Mouse (Mus musculus) heart, embryonic 14.5 days (tissue): ENCODE measurements around the gene Ubxn2a. TPM values are rescaled to one million over a fixed set of nuclear protein-coding genes. Genes with fewer than 3 reads are reported as not detected.

Source experiments
- ATAC-seq: fragments of 200-750 bp; cut with Nextera tagmentation; 2 replicates; pipeline ENCODE4 v1.8.0; 2017; ENCODE audit warnings: low read depth, moderate TSS enrichment; ENCODE audit not compliant: insufficient number of reproducible peaks, insufficient read depth, low FRiP score
- H3K27ac ChIP-seq, 2 experiments: fragments of 200-500 bp in 1 of 2; fragments of 300-500 bp in 1 of 2; sonication (generic) in 1 of 2; replicated peaks in 1 of 2; 2 replicates each; pipeline ENCODE4 v1.5.1; 2012 to 2014; ENCODE audit warnings: low read depth in 2 of 2, low read length in 2 of 2, control low read depth in 1 of 2, mild to moderate bottlenecking in 1 of 2, mixed read lengths in 1 of 2; ENCODE audit not compliant: control insufficient read depth in 1 of 2, insufficient read depth in 1 of 2
- H3K27me3 ChIP-seq: fragments of 300-500 bp; sonication (generic); 2 replicates; pipeline ENCODE4 v1.6.1; 2014; ENCODE audit warnings: mild to moderate bottlenecking, low read length, control low read depth; ENCODE audit not compliant: control insufficient read depth, insufficient read depth
- H3K36me3 ChIP-seq: fragments of 300-500 bp; sonication (generic); 2 replicates; pipeline ENCODE4 v1.6.1; 2014; ENCODE audit warnings: mild to moderate bottlenecking, control low read depth, low read length, mixed read lengths; ENCODE audit not compliant: control insufficient read depth, insufficient read depth
- H3K4me1 ChIP-seq, 2 experiments: fragments of 200-500 bp in 1 of 2; fragments of 300-500 bp in 1 of 2; sonication (generic) in 1 of 2; 2 replicates each; pipeline ENCODE4 v1.6.1; 2012 to 2014; ENCODE audit warnings: low read length in 2 of 2, control low read depth in 1 of 2, mixed read lengths in 1 of 2; ENCODE audit not compliant: control insufficient read depth in 2 of 2, insufficient read depth in 2 of 2
- H3K4me2 ChIP-seq: fragments of 300-500 bp; sonication (generic); 2 replicates; pipeline ENCODE4 v1.6.1; 2014; ENCODE audit warnings: mild to moderate bottlenecking, low read length
- H3K4me3 ChIP-seq, 2 experiments: fragments of 200-500 bp in 1 of 2; fragments of 300-500 bp in 1 of 2; sonication (generic) in 1 of 2; 2 replicates each; pipeline ENCODE4 v1.5.1; 2012 to 2014; ENCODE audit warnings: low read length in 2 of 2, mild to moderate bottlenecking in 2 of 2, control low read depth in 1 of 2, low read depth in 1 of 2, moderate library complexity in 1 of 2; ENCODE audit not compliant: control insufficient read depth in 1 of 2, insufficient read depth in 1 of 2
- H3K9ac ChIP-seq: fragments of 300-500 bp; sonication (generic); 2 replicates; pipeline ENCODE4 v1.6.1; 2014; ENCODE audit warnings: mild to moderate bottlenecking, low read length
- H3K9me3 ChIP-seq: fragments of 300-500 bp; sonication (generic); 2 replicates; pipeline ENCODE4 v1.6.1; 2016; ENCODE audit warnings: low read length, control low read depth; ENCODE audit not compliant: control insufficient read depth
- WGBS: fragments of 180-500 bp; shearing (Covaris S2); extraction: QIAGEN DNeasy Blood & Tissue Kit; methylation state at CpG from one replicate; pipeline ENCODE4 v1.1.7; 2014; 5-methylcytosine and 5-hydroxymethylcytosine counted together
- polyA plus RNA-seq: library from polyadenylated mRNA; unstranded; fragments of >200 nt; fragmentation: Nextera tagmentation; extraction: Ambion mirVana; gene quantifications from 2 replicates; pipeline ENCODE4 v1.2.1, GENCODE M21; 2014

The Ubxn2a gene
- 31.1 and 34.2 TPM in 2 replicates for polyA plus RNA-seq

DNA sequence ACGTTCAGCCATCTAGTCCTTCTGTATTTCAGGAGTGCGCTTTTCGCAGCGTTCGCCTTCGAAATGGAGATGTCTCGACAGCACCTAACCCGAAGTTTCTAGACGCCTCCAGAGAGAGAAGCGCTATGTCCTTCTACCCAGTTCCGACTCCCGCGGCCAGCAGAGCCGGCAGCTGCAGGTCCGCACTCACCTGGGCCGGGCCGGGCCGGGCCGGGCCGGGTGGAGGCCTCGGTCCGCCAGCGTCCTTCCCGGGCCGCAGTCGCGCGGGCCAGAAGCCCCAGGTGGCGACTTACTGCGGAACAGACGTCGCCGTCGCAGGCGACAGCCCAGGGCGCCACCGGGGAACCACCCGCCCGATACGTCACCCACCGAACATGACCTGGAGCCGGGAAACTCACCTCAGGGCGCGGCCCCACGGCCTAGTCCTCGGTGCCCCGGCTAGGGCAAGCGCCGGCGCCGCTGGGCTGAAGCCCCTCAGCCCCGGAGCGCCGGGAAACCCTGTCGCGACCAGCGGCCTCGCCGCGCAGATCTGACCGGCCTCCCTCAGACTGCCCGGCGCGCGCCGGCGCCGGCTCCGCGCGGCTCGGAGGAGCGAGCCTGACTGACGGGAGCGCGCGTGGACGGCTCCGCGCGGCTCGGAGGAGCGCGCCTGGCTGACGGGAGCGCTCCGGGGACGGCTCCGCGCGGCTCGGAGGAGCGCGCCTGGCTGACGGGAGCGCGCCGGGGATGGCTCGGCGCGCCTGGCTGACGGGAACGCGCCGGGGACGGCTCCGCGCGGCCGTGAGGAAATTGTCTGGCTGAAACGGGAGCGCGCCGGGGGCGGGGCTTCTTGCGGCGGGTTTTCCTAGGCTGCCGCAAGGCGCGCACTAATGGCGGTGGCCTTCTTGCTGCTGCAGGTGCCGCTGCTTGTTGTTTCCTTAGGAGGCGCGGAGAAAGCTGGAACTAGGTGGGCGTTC is at the start of gene Ubxn2a:
Ubxn2a (minus strand) TSS at position 755 of the 956 bp plus-strand sequence.
- H3K4me2 ChIP-seq: peak within 1 kb of the TSS; percentile 90
- peak within 1 kb of the TSS; percentile 89 for H3K9ac ChIP-seq
- under 1% methylated on average over 121 of the region's 125 CpGs for WGBS
- H3K27me3 ChIP-seq: no peaks in the 10 kb centered on the region
- H3K4me3 ChIP-seq: peak within 1 kb of the TSS; percentile 75 to 86
- H3K4me1 ChIP-seq: no peaks in the 10 kb centered on the region
- peak; percentile 94 for ATAC-seq
- H3K27ac ChIP-seq: peak within 1 kb of the TSS; percentile 85 to 86
- H3K9me3 ChIP-seq: no peaks in the 10 kb centered on the region
- no peaks in the 10 kb centered on the region for H3K36me3 ChIP-seq

DNA sequence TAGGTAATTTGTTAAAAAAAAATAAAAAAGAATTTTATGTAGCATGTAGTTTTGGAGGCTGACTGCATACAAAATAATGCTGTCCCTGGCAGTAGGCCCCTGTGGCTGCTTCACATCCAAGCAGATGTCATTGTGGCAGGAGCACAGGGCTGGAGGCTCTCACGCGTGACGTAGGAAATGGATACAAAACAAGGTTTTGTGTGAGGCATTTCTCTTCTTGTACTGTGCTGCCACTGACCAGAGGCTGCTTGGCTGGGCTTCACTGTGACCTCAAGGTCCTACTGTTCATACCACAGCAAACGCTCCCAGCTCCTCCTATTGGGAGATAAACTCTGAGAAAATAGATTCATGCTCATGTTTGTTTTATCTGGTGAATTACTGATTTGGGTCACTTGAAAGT is 45.7 kb upstream of the Ubxn2a start:
- Histone ChIP-seq H3K27me3 (no peaks in the 10 kb centered on the region), H3K9me3 (no peaks in the 10 kb centered on the region), H3K27ac (no peak overlapping the region), H3K4me3 (no peak overlapping the region), H3K4me1 (no peaks in the 10 kb centered on the region), H3K4me2 (no peak overlapping the region), H3K9ac (no peak overlapping the region), H3K36me3 (peaks cover 86% of the 10 kb centered on the region)
- ATAC-seq: no peak
- WGBS: 86% methylated on average over 4 of the region's 4 CpGs

DNA sequence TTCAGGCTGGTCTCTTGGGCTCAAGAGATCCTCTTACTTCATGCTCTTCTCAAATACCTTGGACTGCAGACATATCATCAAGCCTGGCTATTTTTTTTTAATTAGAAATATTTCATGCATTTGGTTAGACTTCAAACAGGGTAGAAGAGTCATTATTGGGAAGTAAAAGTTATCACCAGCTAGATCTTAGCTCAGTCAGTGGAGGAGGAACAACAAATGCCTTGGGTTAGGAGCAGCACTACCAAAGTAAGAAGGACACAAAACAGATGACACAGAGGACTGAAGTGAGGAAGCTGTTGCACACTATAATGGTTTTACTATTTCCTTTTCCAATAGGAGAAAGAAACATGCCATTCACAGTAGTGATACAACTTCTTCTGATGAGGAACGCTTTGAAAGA is 44.8 kb upstream of the Ubxn2a start:
- Histone ChIP-seq H3K4me3 (no peak overlapping the region), H3K4me1 (no peaks in the 10 kb centered on the region), H3K27me3 (no peaks in the 10 kb centered on the region), H3K27ac (no peak overlapping the region), H3K9me3 (no peaks in the 10 kb centered on the region), H3K9ac (no peak overlapping the region), H3K36me3 (peaks cover 87% of the 10 kb centered on the region), H3K4me2 (no peak overlapping the region)
- 98% methylated on average over 1 of the region's 1 CpGs for WGBS
- ATAC-seq: no peak

DNA sequence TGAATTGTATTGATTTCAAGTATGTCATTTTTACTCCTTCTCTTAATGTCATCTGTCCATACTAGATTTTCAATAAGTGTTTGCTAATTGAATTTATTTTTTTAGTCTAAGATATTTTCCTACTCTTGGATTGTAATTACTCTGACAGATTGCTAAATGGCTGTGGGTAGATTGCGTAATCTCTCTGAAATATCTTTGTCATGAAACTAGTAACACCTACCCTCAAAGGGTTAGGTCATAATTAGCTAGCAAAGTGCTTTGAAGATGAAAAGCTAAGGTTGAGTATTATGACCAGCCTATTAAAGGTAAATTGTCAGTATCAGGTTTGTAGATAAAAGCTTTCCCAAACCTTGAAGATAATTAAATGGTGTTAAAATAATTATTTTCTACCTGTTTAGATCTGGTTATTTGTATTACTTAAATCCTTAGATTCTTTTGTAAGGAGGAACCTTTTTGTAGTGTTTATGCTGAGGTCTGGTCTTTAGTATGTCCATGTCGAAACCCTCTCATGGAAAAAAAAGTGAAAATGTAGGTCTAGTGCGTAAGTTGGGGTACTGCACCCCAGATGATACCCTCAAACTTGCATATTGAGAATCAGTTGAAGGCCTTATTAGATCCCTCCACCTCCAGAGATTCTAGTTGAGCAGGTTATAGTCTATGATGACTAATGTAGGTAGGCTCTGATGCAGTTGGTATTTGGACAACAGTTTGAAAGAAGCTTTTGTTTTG is 23.5 kb upstream of the Ubxn2a start:
- Histone ChIP-seq H3K4me3 (no peak overlapping the region), H3K27ac (no peak overlapping the region), H3K36me3 (no peaks in the 10 kb centered on the region), H3K4me2 (no peak overlapping the region), H3K4me1 (peaks cover 2 to 10% of the 10 kb centered on the region in 2 experiments; a peak in 3 of 4 replicates), H3K9ac (no peak overlapping the region), H3K9me3 (no peaks in the 10 kb centered on the region), H3K27me3 (no peaks in the 10 kb centered on the region)
- ATAC-seq: no peak
- WGBS: 99% methylated on average over 3 of the region's 3 CpGs

DNA sequence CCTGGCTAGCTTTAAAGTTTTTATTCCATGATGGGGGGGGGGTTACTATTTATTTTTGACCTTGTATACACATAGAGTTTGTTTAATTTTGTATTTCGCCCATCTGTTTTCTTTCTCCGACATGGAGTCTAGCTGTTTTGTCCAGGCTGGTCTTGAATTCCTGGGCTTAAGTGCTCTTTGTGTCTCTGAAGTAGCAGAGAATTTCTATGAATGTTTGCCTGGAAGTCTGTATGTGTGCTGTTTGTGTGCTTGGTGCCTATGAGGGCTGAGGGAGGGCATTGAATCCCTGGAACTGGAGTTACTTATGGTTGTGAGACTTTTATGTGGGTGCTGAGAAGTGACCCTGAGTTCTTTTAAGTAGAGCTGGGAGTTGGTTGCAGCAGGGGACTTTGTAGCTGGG is 20.7 kb upstream of the Ubxn2a start:
- H3K9me3 ChIP-seq: no peaks in the 10 kb centered on the region
- no peak for ATAC-seq
- H3K36me3 ChIP-seq: peaks cover 3% of the 10 kb centered on the region; the same call in 1 of the 2 replicates
- no peak overlapping the region for H3K4me2 ChIP-seq
- peaks cover 0 to under 1% of the 10 kb centered on the region in 2 experiments; a peak in 1 of 4 replicates for H3K4me1 ChIP-seq
- WGBS: 83% methylated on average over 2 of the region's 2 CpGs
- no peak overlapping the region for H3K9ac ChIP-seq
- no peaks in the 10 kb centered on the region for H3K27me3 ChIP-seq
- no peak overlapping the region for H3K4me3 ChIP-seq
- no peak overlapping the region for H3K27ac ChIP-seq

DNA sequence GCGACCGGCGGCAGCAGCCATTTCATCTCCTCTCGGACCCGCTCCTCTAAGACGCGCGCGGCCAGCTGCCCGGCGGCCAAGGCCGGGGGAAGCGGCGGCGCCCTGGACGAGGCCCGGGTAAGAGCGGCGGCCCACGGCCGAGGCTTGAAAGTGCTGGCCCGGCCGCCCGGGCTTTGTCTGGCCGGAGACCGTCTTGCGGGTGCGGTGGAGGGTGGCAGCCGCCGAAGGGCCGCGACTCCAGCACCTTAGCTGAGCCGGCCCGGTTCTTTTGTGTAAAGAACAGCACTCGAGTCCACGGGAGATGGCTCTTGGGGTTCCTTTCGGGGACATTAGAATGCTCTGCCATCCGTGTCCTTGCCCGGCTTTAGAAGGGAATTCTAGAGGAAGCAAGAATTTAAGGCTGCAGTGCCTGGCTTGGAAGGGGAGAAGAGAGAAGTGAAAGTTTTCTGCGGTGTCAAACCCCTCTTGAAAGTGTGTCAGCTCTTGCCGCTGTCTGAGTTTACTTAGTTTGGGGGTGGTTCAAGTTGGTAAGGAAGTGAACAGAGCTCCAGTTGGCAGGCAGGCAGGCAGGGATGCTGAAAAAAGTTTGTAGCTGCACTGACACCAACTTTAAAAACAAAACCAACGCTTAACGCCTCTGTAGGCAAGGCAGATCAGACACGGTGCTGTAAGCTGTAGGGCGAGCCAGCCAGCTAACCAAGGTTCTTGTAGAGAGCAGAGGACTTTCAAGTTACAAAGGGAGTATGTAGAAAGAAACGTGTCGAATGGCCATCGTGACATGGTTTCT is 10.5 kb upstream of the Ubxn2a start:
- Histone ChIP-seq H3K4me1 (peaks cover 4 to 16% of the 10 kb centered on the region in 2 experiments; a peak in 3 of 4 replicates), H3K9me3 (no peaks in the 10 kb centered on the region), H3K4me2 (peak overlapping the region; percentile 70), H3K4me3 (peak overlapping the region; percentile 80 to 99), H3K36me3 (no peaks in the 10 kb centered on the region), H3K27ac (peak overlapping the region; percentile 93 to 98), H3K9ac (peak overlapping the region; percentile 100), H3K27me3 (no peaks in the 10 kb centered on the region)
- peak; percentile 51 for ATAC-seq
- WGBS: under 1% methylated on average over 39 of the region's 48 CpGs
